Mouse (Mus musculus) hindbrain, embryonic 13.5 days (tissue): ENCODE data around the gene Fbxw20. TPM values are rescaled to one million over a fixed set of nuclear protein-coding genes. Genes with fewer than 3 reads are reported as not detected.
"Not testable (repeated sequence)": the region's sequence is repeated elsewhere in the genome, so short reads cannot be mapped to it uniquely, and the experiment has no call there.

Experiments used
- ATAC-seq: fragments of 200-750 bp; cut with Nextera tagmentation; 2 replicates; pipeline ENCODE4 v1.8.0; 2017; ENCODE audit warnings: moderate TSS enrichment; ENCODE audit not compliant: low FRiP score
- H3K27ac ChIP-seq: fragments of 300-500 bp; sonication (generic); 2 replicates; pipeline ENCODE4 v1.5.1; 2015; ENCODE audit warnings: inconsistent platforms, mild to moderate bottlenecking, moderate library complexity
- H3K27me3 ChIP-seq: fragments of 300-500 bp; sonication (generic); 2 replicates; pipeline ENCODE4 v1.6.1; 2015; ENCODE audit warnings: mild to moderate bottlenecking, inconsistent platforms
- H3K36me3 ChIP-seq: fragments of 300-500 bp; sonication (generic); 2 replicates; pipeline ENCODE4 v1.6.1; 2015; ENCODE audit warnings: mild to moderate bottlenecking, inconsistent platforms
- H3K4me1 ChIP-seq: fragments of 300-500 bp; sonication (generic); replicated peaks from 2 replicates; pipeline ENCODE4 v1.6.1; 2015; ENCODE audit warnings: inconsistent platforms
- H3K4me2 ChIP-seq: fragments of 300-500 bp; sonication (generic); 2 replicates; pipeline ENCODE4 v1.6.1; 2015; ENCODE audit warnings: inconsistent platforms, mild to moderate bottlenecking, moderate library complexity
- H3K4me3 ChIP-seq: fragments of 300-500 bp; sonication (generic); 2 replicates; pipeline ENCODE4 v1.5.1; 2015; ENCODE audit warnings: mild to moderate bottlenecking, inconsistent platforms
- H3K9ac ChIP-seq: fragments of 300-500 bp; sonication (generic); 2 replicates; pipeline ENCODE4 v1.6.1; 2015; ENCODE audit warnings: mild to moderate bottlenecking, inconsistent platforms
- H3K9me3 ChIP-seq: fragments of 300-500 bp; sonication (generic); 2 replicates; pipeline ENCODE4 v1.6.1; 2016; ENCODE audit warnings: inconsistent platforms
- WGBS: fragments of 180-500 bp; shearing (Covaris S2); methylation state at CpG from one replicate; pipeline ENCODE4 v1.1.7; 2015; 5-methylcytosine and 5-hydroxymethylcytosine counted together
- polyA plus RNA-seq: library from polyadenylated mRNA; unstranded; fragments of >200 nt; fragmentation: Nextera tagmentation; extraction: Ambion mirVana; gene quantifications from 2 replicates; pipeline ENCODE4 v1.2.1, GENCODE M21; 2015

The Fbxw20 gene
- polyA plus RNA-seq, result not detected in 2 replicates

- ATAC-seq, result no peak
- Histone ChIP-seq H3K36me3 (no peaks in the 10 kb centered on the region), H3K4me1 (no peaks in the 10 kb centered on the region), H3K27me3 (no peaks in the 10 kb centered on the region), H3K9me3 (no peaks in the 10 kb centered on the region), H3K9ac (no peak within 1 kb of the TSS), H3K4me2 (no peak within 1 kb of the TSS), H3K27ac (no peak within 1 kb of the TSS), H3K4me3 (no peak within 1 kb of the TSS)
- 89% methylated on average over 1 of the region's 1 CpGs for WGBS
Measured at GRCm38 (mm10) chr9:109234654-109235053, at the start of gene Fbxw20. TSS of gene Fbxw20 (minus strand) at chr9:109234754.

GRCm38 (mm10) chr9:109263041-109263440, 28.5 kb upstream of the Fbxw20 start:
- no peaks in the 10 kb centered on the region for H3K27me3 ChIP-seq
- H3K4me1 ChIP-seq, result no peaks in the 10 kb centered on the region
- no peak overlapping the region for H3K4me3 ChIP-seq
- no peak overlapping the region for H3K4me2 ChIP-seq
- H3K9ac ChIP-seq, result no peak overlapping the region
- WGBS, result 80% methylated on average over 2 of the region's 2 CpGs
- H3K9me3 ChIP-seq, result 0 out of 2 replicates have a peak, but pooled peaks cover 7% of the 10 kb centered on the region
- H3K27ac ChIP-seq, result no peak overlapping the region
- ATAC-seq, result no peak
- H3K36me3 ChIP-seq, result no peaks in the 10 kb centered on the region

- no peak for ATAC-seq
- Histone ChIP-seq H3K36me3 (no peaks in the 10 kb centered on the region), H3K27ac (no peak overlapping the region)
Measured at GRCm38 (mm10) chr9:109218449-109218848, 16.1 kb downstream of the Fbxw20 start.

GRCm38 (mm10) chr9:109201347-109201746, 33.2 kb downstream of the Fbxw20 start:
- H3K27ac ChIP-seq, H3K4me1 ChIP-seq, H3K4me3 ChIP-seq, H3K36me3 ChIP-seq, H3K4me2 ChIP-seq, H3K9ac ChIP-seq, H3K27me3 ChIP-seq, ATAC-seq, H3K9me3 ChIP-seq: not testable (repeated sequence)
- WGBS, result 57% methylated on average over 1 of the region's 1 CpGs

More at GRCm38 (mm10) chr9:109218449-109218848, 16.1 kb downstream of the Fbxw20 start:
- no peaks in the 10 kb centered on the region for H3K9me3 ChIP-seq
- H3K27me3 ChIP-seq, result no peaks in the 10 kb centered on the region
- H3K4me2 ChIP-seq, result no peak overlapping the region
- H3K4me1 ChIP-seq, result no peaks in the 10 kb centered on the region
- H3K4me3 ChIP-seq, result no peak overlapping the region
- 66% methylated on average over 6 of the region's 6 CpGs for WGBS
- no peak overlapping the region for H3K9ac ChIP-seq

- no peaks in the 10 kb centered on the region for H3K27me3 ChIP-seq
- ATAC-seq, result no peak
- H3K4me1 ChIP-seq, result no peaks in the 10 kb centered on the region
- no peak overlapping the region for H3K4me3 ChIP-seq
- H3K4me2 ChIP-seq, result no peak overlapping the region
- WGBS, result 89% methylated on average over 1 of the region's 1 CpGs
- H3K9me3 ChIP-seq, result no peaks in the 10 kb centered on the region
- no peak overlapping the region for H3K9ac ChIP-seq
- no peaks in the 10 kb centered on the region for H3K36me3 ChIP-seq
- H3K27ac ChIP-seq, result no peak overlapping the region
Measured at GRCm38 (mm10) chr9:109200349-109200748, 34.2 kb downstream of the Fbxw20 start.

GRCm38 (mm10) chr9:109199353-109199752, 35.2 kb downstream of the Fbxw20 start:
- H3K9me3 ChIP-seq, result no peaks in the 10 kb centered on the region
- H3K4me1 ChIP-seq, result no peaks in the 10 kb centered on the region
- no peaks in the 10 kb centered on the region for H3K27me3 ChIP-seq
- 76% methylated on average over 1 of the region's 1 CpGs for WGBS
- H3K4me3 ChIP-seq, result no peak overlapping the region
- no peak overlapping the region for H3K4me2 ChIP-seq
- no peaks in the 10 kb centered on the region for H3K36me3 ChIP-seq
- no peak overlapping the region for H3K9ac ChIP-seq
- no peak for ATAC-seq
- H3K27ac ChIP-seq, result no peak overlapping the region

GRCm38 (mm10) chr9:109195875-109196274, 38.7 kb downstream of the Fbxw20 start, which contains the start of gene Fbxw13:
TSS of gene Fbxw13 (minus strand) at chr9:109195975.
- not testable (repeated sequence) for H3K4me3 ChIP-seq, H3K9me3 ChIP-seq, H3K36me3 ChIP-seq, ATAC-seq, H3K27ac ChIP-seq, H3K27me3 ChIP-seq, H3K9ac ChIP-seq, H3K4me1 ChIP-seq, H3K4me2 ChIP-seq
- WGBS, result 84% methylated on average over 3 of the region's 3 CpGs

GRCm38 (mm10) chr9:109177208-109177607, 57.3 kb downstream of the Fbxw20 start:
- Histone ChIP-seq H3K9ac (no peak overlapping the region), H3K9me3 (0 out of 2 replicates have a peak, but pooled peaks cover 4% of the 10 kb centered on the region), H3K4me2 (no peak overlapping the region), H3K4me3 (no peak overlapping the region), H3K36me3 (no peaks in the 10 kb centered on the region), H3K4me1 (no peaks in the 10 kb centered on the region), H3K27me3 (no peaks in the 10 kb centered on the region), H3K27ac (no peak overlapping the region)
- 86% methylated on average over 1 of the region's 1 CpGs for WGBS
- ATAC-seq, result no peak

- Histone ChIP-seq H3K4me2 (no peak overlapping the region), H3K4me3 (no peak overlapping the region), H3K9me3 (0 out of 2 replicates have a peak, but pooled peaks cover 4% of the 10 kb centered on the region), H3K9ac (no peak overlapping the region), H3K4me1 (no peaks in the 10 kb centered on the region), H3K27ac (no peak overlapping the region), H3K36me3 (no peaks in the 10 kb centered on the region), H3K27me3 (no peaks in the 10 kb centered on the region)
- 93% methylated on average over 1 of the region's 1 CpGs for WGBS
- ATAC-seq, result no peak
Measured at GRCm38 (mm10) chr9:109176301-109176700, 58.3 kb downstream of the Fbxw20 start.

Other genes with a start within 250 kb of the Fbxw20 start
- gene Ucn2, start 248.7 kb downstream of the Fbxw20 start, polyA plus RNA-seq, result not detected in 2 replicates
- 26.3 and 34.2 TPM in 2 replicates for gene Pfkfb4, start 243.0 kb downstream of the Fbxw20 start, polyA plus RNA-seq
- gene Shisa5, start 196.2 kb downstream of the Fbxw20 start, polyA plus RNA-seq, result 64.6 and 66.2 TPM in 2 replicates
- 12.9 and 15.2 TPM in 2 replicates for gene Trex1, start 175.0 kb downstream of the Fbxw20 start, polyA plus RNA-seq
- gene Atrip, start 160.6 kb downstream of the Fbxw20 start, polyA plus RNA-seq, result 27.8 and 32.4 TPM in 2 replicates
- gene Ccdc51, start 152.3 kb downstream of the Fbxw20 start, polyA plus RNA-seq, result 14.6 and 14.7 TPM in 2 replicates
- gene Tma7, start 152.2 kb downstream of the Fbxw20 start, polyA plus RNA-seq, result 741 and 764 TPM in 2 replicates
- 22.5 and 27.2 TPM in 2 replicates for gene Plxnb1, start 139.4 kb downstream of the Fbxw20 start, polyA plus RNA-seq
- not detected in 2 replicates for gene Fbxw21, start 72.7 kb downstream of the Fbxw20 start, polyA plus RNA-seq
- gene Fbxw13, start 38.8 kb downstream of the Fbxw20 start, polyA plus RNA-seq, result not detected in 2 replicates
- gene Fbxw14, start 52.9 kb upstream of the Fbxw20 start, polyA plus RNA-seq, result not detected in 2 replicates
- gene Fbxw28, start 104.9 kb upstream of the Fbxw20 start, polyA plus RNA-seq, result not detected in 2 replicates
- gene Fbxw22, start 169.5 kb upstream of the Fbxw20 start, polyA plus RNA-seq, result not detected in 2 replicates
- gene Fbxw16, start 214.4 kb upstream of the Fbxw20 start, polyA plus RNA-seq, result not detected in 2 replicates